Mouse (Mus musculus) hindbrain, embryonic 16.5 days (tissue): ENCODE data around the gene Gm7849. TPM values are rescaled to one million over a fixed set of nuclear protein-coding genes. Genes with fewer than 3 reads are reported as not detected.
"Not testable (repeated sequence)": the region's sequence is repeated elsewhere in the genome, so short reads cannot be mapped to it uniquely, and the experiment has no call there.

ENCODE experiments used
- ATAC-seq: fragments of 200-750 bp; cut with Nextera tagmentation; 2 replicates; pipeline ENCODE4 v1.8.0; 2017; ENCODE audit warnings: moderate TSS enrichment, moderate library complexity
- H3K27ac ChIP-seq: fragments of 300-500 bp; sonication (generic); 2 replicates; pipeline ENCODE4 v1.5.1; 2014; ENCODE audit warnings: low read depth, mild to moderate bottlenecking, control low read depth, low read length, moderate library complexity
- H3K27me3 ChIP-seq: fragments of 300-500 bp; sonication (generic); replicated peaks from 2 replicates; pipeline ENCODE4 v1.6.1; 2014; ENCODE audit warnings: low read length; ENCODE audit not compliant: control insufficient read depth, insufficient read depth
- H3K36me3 ChIP-seq: fragments of 300-500 bp; sonication (generic); 2 replicates; pipeline ENCODE4 v1.6.1; 2014; ENCODE audit warnings: mild to moderate bottlenecking, low read length, moderate library complexity, mixed read lengths; ENCODE audit not compliant: control insufficient read depth, insufficient read depth
- H3K4me1 ChIP-seq: fragments of 300-500 bp; sonication (generic); 2 replicates; pipeline ENCODE4 v1.6.1; 2014; ENCODE audit warnings: low read depth, low read length; ENCODE audit not compliant: control insufficient read depth, insufficient read depth
- H3K4me2 ChIP-seq: fragments of 300-500 bp; sonication (generic); 2 replicates; pipeline ENCODE4 v1.6.1; 2014; ENCODE audit warnings: mild to moderate bottlenecking, low read length, control low read depth, moderate library complexity
- H3K4me3 ChIP-seq: fragments of 300-500 bp; sonication (generic); 2 replicates; pipeline ENCODE4 v1.5.1; 2014; ENCODE audit warnings: mild to moderate bottlenecking, low read length, control low read depth, moderate library complexity
- H3K9ac ChIP-seq: fragments of 300-500 bp; sonication (generic); 2 replicates; pipeline ENCODE4 v1.6.1; 2014; ENCODE audit warnings: low read depth, mild to moderate bottlenecking, control low read depth, low read length, moderate library complexity
- H3K9me3 ChIP-seq: fragments of 300-500 bp; sonication (generic); 2 replicates; pipeline ENCODE4 v1.6.1; 2014; ENCODE audit warnings: mild to moderate bottlenecking, low read length, moderate library complexity; ENCODE audit not compliant: control insufficient read depth
- WGBS: fragments of 180-500 bp; shearing (Covaris S2); extraction: QIAGEN DNeasy Blood & Tissue Kit; methylation state at CpG from one replicate; pipeline ENCODE4 v1.1.7; 2014; 5-methylcytosine and 5-hydroxymethylcytosine counted together
- polyA plus RNA-seq: library from polyadenylated mRNA; unstranded; fragments of >200 nt; fragmentation: Nextera tagmentation; extraction: Ambion mirVana; gene quantifications from 2 replicates; pipeline ENCODE4 v1.2.1, GENCODE M21; 2015

Gene Gm7849
- polyA plus RNA-seq, result not detected in 2 replicates

DNA sequence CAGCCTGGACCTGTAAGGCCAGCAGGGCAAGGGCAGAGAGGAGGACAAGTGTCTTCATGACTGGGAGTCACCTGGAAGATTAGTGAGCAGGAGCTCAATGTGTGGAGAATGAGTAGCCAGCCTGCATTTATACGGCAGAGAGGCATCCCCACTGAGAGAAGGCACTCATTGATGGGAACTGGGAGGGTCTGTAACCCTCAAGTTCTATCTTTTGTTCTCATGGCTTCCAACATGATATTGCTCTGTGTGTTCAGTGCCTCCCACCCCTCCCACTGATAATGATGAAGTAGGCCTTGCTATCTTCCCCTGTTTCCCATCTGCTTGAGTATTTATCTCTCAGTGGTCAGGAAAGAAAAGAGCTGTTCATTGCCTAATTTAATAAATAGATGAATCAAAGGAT, at the start of gene Gm7849:
TSS of gene Gm7849 (minus strand) at position 101 of the 400 bp plus-strand sequence.
- not testable (repeated sequence) for H3K36me3 ChIP-seq, ATAC-seq, H3K4me2 ChIP-seq, H3K27ac ChIP-seq, H3K27me3 ChIP-seq, H3K9me3 ChIP-seq, H3K4me3 ChIP-seq, H3K9ac ChIP-seq, H3K4me1 ChIP-seq
- WGBS, result no CpG with 5 or more reads among the region's 1 CpGs

DNA sequence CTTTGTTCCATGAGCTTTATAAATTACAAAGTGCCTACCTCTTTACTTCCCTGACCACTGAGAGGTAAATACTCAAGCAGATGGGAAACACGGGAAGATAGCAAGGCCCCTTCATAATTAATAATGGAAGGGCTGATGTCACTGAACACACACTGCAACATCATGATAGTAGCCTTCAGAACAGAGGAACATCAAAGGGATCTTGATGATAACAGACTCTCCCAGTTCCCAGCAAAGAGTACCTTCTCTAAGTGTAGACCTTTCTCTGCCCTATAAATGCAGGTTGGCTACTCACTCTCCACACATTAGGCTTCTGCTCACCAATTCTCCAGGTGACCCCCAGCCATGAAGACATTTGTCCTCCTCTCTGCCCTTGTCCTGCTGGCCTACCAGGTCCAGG, 29.2 kb downstream of the Gm7849 start, which contains the start of gene Defa36:
TSS of gene Defa36 (plus strand) at position 301 of the 400 bp plus-strand sequence.
- not testable (repeated sequence) for H3K4me2 ChIP-seq, ATAC-seq, H3K4me1 ChIP-seq, H3K4me3 ChIP-seq, H3K27ac ChIP-seq, H3K36me3 ChIP-seq, H3K27me3 ChIP-seq, H3K9me3 ChIP-seq, H3K9ac ChIP-seq
- no CpG with 5 or more reads among the region's 1 CpGs for WGBS

Other genes with a start within 250 kb of the Gm7849 start
- gene Gm15292, start 206.8 kb downstream of the Gm7849 start, polyA plus RNA-seq, result not detected in 2 replicates
- gene Defa27, start 141.0 kb downstream of the Gm7849 start, polyA plus RNA-seq, result not detected in 2 replicates
- gene Defa29, start 129.5 kb downstream of the Gm7849 start, polyA plus RNA-seq, result not detected in 2 replicates
- gene Defa2, start 78.0 kb downstream of the Gm7849 start, polyA plus RNA-seq, result not detected in 2 replicates
- not detected in 2 replicates for gene Defa33, start 64.7 kb downstream of the Gm7849 start, polyA plus RNA-seq
- not detected in 2 replicates for gene Defa36, start 29.1 kb downstream of the Gm7849 start, polyA plus RNA-seq
- not detected in 2 replicates for gene Defa20, start 52.7 kb upstream of the Gm7849 start, polyA plus RNA-seq
- not detected in 2 replicates for gene Defa32, start 72.5 kb upstream of the Gm7849 start, polyA plus RNA-seq
- not detected in 2 replicates for gene Defa37, start 108.8 kb upstream of the Gm7849 start, polyA plus RNA-seq
- gene Defa28, start 126.4 kb upstream of the Gm7849 start, polyA plus RNA-seq, result not detected in 2 replicates
- gene Gm7861, start 137.9 kb upstream of the Gm7849 start, polyA plus RNA-seq, result not detected in 2 replicates
- gene Defa26, start 161.6 kb upstream of the Gm7849 start, polyA plus RNA-seq, result not detected in 2 replicates
- not detected in 2 replicates for gene Defa17, start 199.2 kb upstream of the Gm7849 start, polyA plus RNA-seq
- gene Defa34, start 209.2 kb upstream of the Gm7849 start, polyA plus RNA-seq, result not detected in 2 replicates
- not detected in 2 replicates for gene AY761184, start 247.1 kb upstream of the Gm7849 start, polyA plus RNA-seq